Mouse (Mus musculus) mammary gland, adult 2 months (tissue): ENCODE data around the gene Hapln3. TPM values are rescaled to one million over a fixed set of nuclear protein-coding genes. Genes with fewer than 3 reads are reported as not detected.

Source experiments
- polyA plus RNA-seq: library from polyadenylated mRNA; depleted of rRNA; stranded (reverse); fragments of >200 nt; gene quantifications from 2 replicates; pipeline ENCODE4 v1.2.3, GENCODE M21; 2012; ENCODE audit warnings: low replicate concordance; rRNA removed

The Hapln3 gene
- polyA plus RNA-seq = 1.3 and 2.7 TPM in 2 replicates

DNA sequence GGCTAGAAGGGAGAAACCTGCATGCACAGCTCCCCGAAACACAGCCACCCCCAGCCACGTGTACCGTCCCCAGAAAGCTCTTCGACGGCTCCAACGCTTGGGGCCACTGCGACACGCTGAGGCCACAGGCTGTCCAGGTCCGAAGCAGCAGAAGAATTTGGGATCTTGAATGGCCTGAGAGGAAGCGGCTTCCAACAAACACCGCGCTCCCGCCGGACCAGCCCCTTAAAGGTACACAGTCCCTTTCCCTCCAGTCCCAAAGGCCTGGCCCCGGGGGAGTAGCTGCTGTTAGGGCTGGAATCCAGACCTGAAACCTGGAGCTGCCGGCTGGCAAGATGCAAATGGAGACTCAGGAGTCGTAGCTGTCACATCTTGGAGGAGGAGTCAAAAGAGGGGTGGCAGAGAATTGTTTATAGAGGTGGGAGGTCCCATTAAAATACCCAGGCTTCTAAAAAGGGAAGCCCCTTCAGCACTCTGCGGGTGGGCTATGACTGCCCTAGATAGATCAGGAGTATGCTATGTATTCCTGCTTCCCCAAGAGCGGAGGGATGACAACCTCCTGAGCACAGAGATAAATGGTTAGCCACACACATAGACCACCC, at the start of gene Hapln3:
TSS of gene Hapln3 (minus strand) at position 176 of the 602 bp plus-strand sequence.

DNA sequence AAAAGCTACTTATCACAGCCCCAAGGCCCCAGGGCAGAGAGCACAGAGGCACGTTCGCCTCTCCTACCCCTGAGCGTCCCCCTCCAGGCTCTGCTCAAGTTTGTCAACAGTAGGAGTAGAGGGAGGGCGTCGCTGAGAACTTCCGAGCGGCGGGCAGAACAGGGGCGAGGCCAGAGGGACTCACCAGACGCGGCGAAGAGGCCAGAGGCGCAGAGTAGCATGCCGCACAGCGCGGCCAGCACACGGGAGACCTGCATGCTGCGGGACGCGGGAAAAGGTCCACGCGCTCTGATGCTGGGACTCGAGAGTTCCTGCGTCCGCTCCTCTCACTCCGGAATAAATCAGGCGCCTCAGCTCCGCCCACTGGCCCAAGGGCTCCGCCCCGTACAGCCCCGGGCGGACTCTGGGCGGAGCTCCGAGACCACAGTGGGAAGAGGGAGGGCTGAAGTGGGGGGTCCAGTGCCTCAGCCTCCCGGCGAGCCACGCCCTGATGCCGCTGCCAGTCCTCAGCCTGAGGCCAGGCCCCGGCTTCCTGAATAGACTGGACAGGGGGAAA, 18.0 kb upstream of the Hapln3 start, which contains the start of gene Mfge8:
TSS of gene Mfge8 (minus strand) at position 350 of the 556 bp plus-strand sequence.

Other genes starting within 250 kb of the Hapln3 start
- gene Aen, start 235.2 kb downstream of the Hapln3 start, polyA plus RNA-seq = 19.1 and 21.7 TPM in 2 replicates
- 31.3 and 34.4 TPM in 2 replicates for gene Isg20, start 217.6 kb downstream of the Hapln3 start, polyA plus RNA-seq
- 0.01 TPM in 1 of 2 replicates, not detected in the other for gene Acan, start 77.5 kb downstream of the Hapln3 start, polyA plus RNA-seq
- 664 and 937 TPM in 2 replicates for gene Mfge8, start 18.0 kb upstream of the Hapln3 start, polyA plus RNA-seq
- gene Abhd2, start 142.2 kb upstream of the Hapln3 start, polyA plus RNA-seq = 24.7 and 30.3 TPM in 2 replicates